Mouse (Mus musculus): ENCODE data around the gene Ang2.

DNA sequence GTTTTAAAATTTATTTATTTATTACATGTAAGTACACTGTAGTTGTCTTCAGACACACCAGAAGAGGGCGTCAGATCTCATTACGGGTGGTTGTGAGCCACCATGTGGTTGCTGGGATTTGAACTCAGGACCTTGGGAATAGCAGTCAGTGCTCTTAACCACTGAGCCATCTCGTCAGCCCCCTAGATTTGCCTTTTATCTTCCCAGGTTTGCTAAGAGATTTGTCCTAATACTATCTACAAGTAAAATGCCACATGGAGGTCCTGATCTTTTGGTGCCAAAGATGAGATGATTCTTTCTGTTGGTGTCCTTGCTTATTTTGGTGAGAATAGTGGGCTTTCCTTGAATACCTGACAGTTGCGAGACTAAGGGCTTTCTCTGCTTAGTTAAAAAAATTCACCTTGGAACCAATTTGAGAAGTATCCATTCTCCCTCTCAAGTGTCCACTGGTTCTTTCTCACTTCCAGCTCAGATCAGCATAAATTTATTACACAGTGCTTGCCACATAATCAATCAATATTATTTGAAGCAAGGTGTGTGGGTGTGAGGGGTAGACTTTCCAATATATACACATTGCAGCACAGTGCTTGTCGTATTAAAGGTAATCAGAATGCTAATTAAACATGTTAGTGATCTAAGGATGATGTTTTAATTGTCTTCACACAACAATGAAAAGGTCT, 42.8 kb downstream of the Ang2 start:
- TF ChIP-seq GATA1 (IDR thresholded peaks at IDR 0.05; ENCODE audit: low read length): no peak
- no peak for TF ChIP-seq TAL1 (IDR thresholded peaks at IDR 0.05; ENCODE audit: low read length)
